In the genomic region with DNA sequence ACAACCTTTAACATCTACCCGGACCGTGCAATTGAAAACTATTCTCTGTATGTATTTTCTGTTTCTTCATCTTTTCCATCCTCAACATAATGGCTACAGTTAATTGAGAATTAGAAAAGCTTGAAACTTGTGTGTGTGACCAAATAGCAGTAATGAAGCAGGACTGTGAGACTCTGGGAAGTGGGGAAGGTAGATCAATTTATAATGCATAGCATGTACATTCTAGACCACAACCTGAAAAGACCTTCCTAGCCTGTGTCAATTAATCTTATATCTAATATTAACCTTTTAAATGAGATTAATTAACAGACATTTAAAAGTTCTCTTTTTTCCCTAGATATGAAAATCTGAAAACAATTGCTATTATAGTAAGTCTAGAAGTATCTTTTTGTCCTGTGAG, we compare ENCODE assay signal across 22 mouse cellular contexts. TPM values are rescaled to one million over a fixed set of nuclear protein-coding genes. Genes with fewer than 3 reads are reported as not detected.
"Had no signal": no experiment of that assay in that cellular context is flagged by ENCODE, and none has a peak within 500 bp of the region (broad histone marks: within the 10 kb centered on the region; RNA-seq: fewer than 3 reads in every experiment).

No protein-coding gene starts in this region.

- H3K9me3 ChIP-seq: liver, embryonic 15.5 days; lung, embryonic 15.5 days; megakaryocyte, embryonic 14.5 days; midbrain, embryonic 13.5 days; midbrain, embryonic 15.5 days; neural tube, embryonic 12.5 days had no signal

- DNase-seq: liver, postnatal 0 days; lung, adult 2 months; lung, postnatal 14 days; lung, postnatal 36 days; right cerebral cortex, postnatal 25 days; right cerebral cortex, postnatal 4 days; spleen, adult 18-20 months; thymus, adult 2 months; thymus, postnatal 25 days; thymus, postnatal 4 days had no signal

- H3K4me1 ChIP-seq: liver, embryonic 15.5 days; lung, embryonic 15.5 days; megakaryocyte, embryonic 14.5 days; midbrain, embryonic 15.5 days had no signal

- H3K4me3 ChIP-seq: liver, embryonic 15.5 days; lung, embryonic 15.5 days; megakaryocyte, embryonic 14.5 days; midbrain, embryonic 13.5 days; midbrain, embryonic 15.5 days; neural tube, embryonic 12.5 days had no signal

- H3K4me2 ChIP-seq: liver, embryonic 15.5 days; lung, embryonic 15.5 days; midbrain, embryonic 11.5 days; midbrain, embryonic 13.5 days; midbrain, embryonic 15.5 days; neural tube, embryonic 12.5 days had no signal

- H3K27ac ChIP-seq: liver, embryonic 15.5 days; lung, embryonic 15.5 days; macrophage; midbrain, embryonic 13.5 days; midbrain, embryonic 15.5 days; neural tube, embryonic 12.5 days had no signal

- H3K9ac ChIP-seq: liver, embryonic 15.5 days; liver, postnatal 0 days; lung, embryonic 15.5 days; midbrain, embryonic 13.5 days; midbrain, embryonic 15.5 days; neural tube, embryonic 12.5 days had no signal

- H3K36me3 ChIP-seq: liver, embryonic 15.5 days; lung, embryonic 15.5 days; midbrain, embryonic 13.5 days; midbrain, embryonic 15.5 days; neural tube, embryonic 12.5 days had no signal

- ATAC-seq: liver, postnatal 0 days; lung, postnatal 0 days; midbrain, embryonic 13.5 days; midbrain, embryonic 15.5 days had no signal

- H3K27me3 ChIP-seq: liver, embryonic 15.5 days; lung, embryonic 15.5 days; megakaryocyte, embryonic 14.5 days; midbrain, embryonic 13.5 days; midbrain, embryonic 15.5 days; neural tube, embryonic 12.5 days had no signal

RNA-seq across cellular contexts. Expression of a gene that starts 42.7 kb away (rescaled TPM):
- total RNA-seq: monocyte, adult 5-6 weeks; neutrophil, adult 5-6 weeks had no signal
- polyA plus RNA-seq: macrophage had no signal

RNA-seq across cellular contexts. Expression of a gene that starts 42.8 kb away (rescaled TPM):
- total RNA-seq: megakaryocyte progenitor cell, adult 5-6 weeks; monocyte, adult 5-6 weeks; neutrophil, adult 5-6 weeks had no signal
- polyA plus RNA-seq: macrophage had no signal
